Mouse (Mus musculus) lung, postnatal 0 days (tissue): ENCODE data around the gene Gm34653.

ENCODE experiments used
- CTCF ChIP-seq: IDR thresholded peaks from 2 replicates; pipeline ENCODE4 v1.5.1; 2016; ENCODE audit warnings: antibody characterized with exemption, mild to moderate bottlenecking
- EP300 ChIP-seq: IDR thresholded peaks from 2 replicates; pipeline ENCODE4 v1.6.1; 2016; ENCODE audit warnings: antibody characterized with exemption, mild to moderate bottlenecking, control low read depth

- TF ChIP-seq EP300 (no peak), CTCF (no peak)
Measured at GRCm38 (mm10) chr2:34857728-34858127, 24.9 kb downstream of the Gm34653 start.
